Mouse (Mus musculus): Measurements from ENCODE around the gene Htr7. TPM values are rescaled to one million over a fixed set of nuclear protein-coding genes. Genes with fewer than 3 reads are reported as not detected.

Htr7 gene
- polyA plus RNA-seq (2015; fragmentation: Nextera tagmentation; extraction: Ambion mirVana): 3.0 and 3.2 TPM in 2 replicates

- DNase-seq (ENCODE audit: low spot score): no peak
Observed at GRCm38 (mm10) chr19:36057231-36057811, at the start of gene Htr7. Htr7 (minus strand) TSS chr19:36057507.

GRCm38 (mm10) chr19:36103909-36104308, 46.6 kb upstream of the Htr7 start:
- no peak for DNase-seq (ENCODE audit: low spot score)

- DNase-seq (ENCODE audit: low spot score): no peak
Observed at GRCm38 (mm10) chr19:36098916-36099315, 41.6 kb upstream of the Htr7 start.

- no peak for DNase-seq (ENCODE audit: low spot score)
Observed at GRCm38 (mm10) chr19:36098265-36098664, 41.0 kb upstream of the Htr7 start.

GRCm38 (mm10) chr19:36097194-36097593, 39.9 kb upstream of the Htr7 start:
- DNase-seq (ENCODE audit: low spot score): no peak

- peak; percentile 49 for DNase-seq (ENCODE audit: low spot score)
Observed at GRCm38 (mm10) chr19:36090781-36091180, 33.5 kb upstream of the Htr7 start.

- DNase-seq (ENCODE audit: low spot score): peak; percentile 91
Observed at GRCm38 (mm10) chr19:36083262-36084225, 26.2 kb upstream of the Htr7 start, which contains the start of gene Rpp30. Rpp30 (plus strand) TSS chr19:36083716.

- DNase-seq (ENCODE audit: low spot score): peak; percentile 68
Observed at GRCm38 (mm10) chr19:36082606-36083261, 25.4 kb upstream of the Htr7 start.

GRCm38 (mm10) chr19:36062801-36063529, 5.7 kb upstream of the Htr7 start:
- DNase-seq (ENCODE audit: low spot score): no peak

- no peak for DNase-seq (ENCODE audit: low spot score)
Observed at GRCm38 (mm10) chr19:36056502-36057221, 645 bp downstream of the Htr7 start.

GRCm38 (mm10) chr19:36046046-36046445, 11.3 kb downstream of the Htr7 start:
- DNase-seq (ENCODE audit: low spot score): no peak

- DNase-seq (ENCODE audit: low spot score): no peak
Observed at GRCm38 (mm10) chr19:36014836-36015235, 42.5 kb downstream of the Htr7 start.

GRCm38 (mm10) chr19:36006277-36006676, 51.0 kb downstream of the Htr7 start:
- no peak for DNase-seq (ENCODE audit: low spot score)

- DNase-seq (ENCODE audit: low spot score): no peak
Observed at GRCm38 (mm10) chr19:36004961-36005360, 52.3 kb downstream of the Htr7 start.

GRCm38 (mm10) chr19:36002476-36003445, 54.5 kb downstream of the Htr7 start:
- DNase-seq (ENCODE audit: low spot score): no peak

- no peak for DNase-seq (ENCODE audit: low spot score)
Observed at GRCm38 (mm10) chr19:36001512-36001911, 55.8 kb downstream of the Htr7 start.

- DNase-seq (ENCODE audit: low spot score): no peak
Observed at GRCm38 (mm10) chr19:36000955-36001354, 56.4 kb downstream of the Htr7 start.

GRCm38 (mm10) chr19:35997384-35997783, 59.9 kb downstream of the Htr7 start:
- no peak for DNase-seq (ENCODE audit: low spot score)

- no peak for DNase-seq (ENCODE audit: low spot score)
Observed at GRCm38 (mm10) chr19:35987461-35987860, 69.8 kb downstream of the Htr7 start.

All from thymus, postnatal 0 days (tissue).